Mouse (Mus musculus) spleen, adult 2 months (tissue): Measurements from ENCODE around the gene Pdcd1lg2. TPM values are rescaled to one million over a fixed set of nuclear protein-coding genes. Genes with fewer than 3 reads are reported as not detected.

Experiments
- DNase-seq, 2 experiments: peaks; one replicate each; pipeline versions ENCODE4 v3.0.0 to v3.0.0-alpha.2; 2012 to 2021; ENCODE audit warnings: low spot score in 2 of 2, low read depth in 1 of 2
- H3K27ac ChIP-seq: fragments of 200-500 bp; 2 replicates; pipeline ENCODE4 v1.5.1; 2012; ENCODE audit warnings: low read length, inconsistent platforms; ENCODE audit not compliant: insufficient read depth
- H3K27me3 ChIP-seq: fragments of 200-500 bp; 2 replicates; pipeline ENCODE4 v1.6.1; 2012; ENCODE audit warnings: mild to moderate bottlenecking, moderate library complexity, low read length, inconsistent platforms; ENCODE audit not compliant: control insufficient read depth, insufficient read depth
- H3K36me3 ChIP-seq: fragments of 200-500 bp; 2 replicates; pipeline ENCODE4 v1.6.1; 2012; ENCODE audit warnings: mild to moderate bottlenecking, low read length, inconsistent platforms; ENCODE audit not compliant: control insufficient read depth, insufficient read depth
- H3K4me1 ChIP-seq: fragments of 200-500 bp; 2 replicates; pipeline ENCODE4 v1.6.1; 2011; ENCODE audit warnings: inconsistent platforms; ENCODE audit not compliant: control insufficient read depth, insufficient read depth, insufficient read length
- H3K4me3 ChIP-seq: fragments of 200-500 bp; 2 replicates; pipeline ENCODE4 v1.5.1; 2011; ENCODE audit warnings: mild to moderate bottlenecking, inconsistent platforms; ENCODE audit not compliant: insufficient read depth, insufficient read length; ENCODE audit errors: extremely low read depth
- CTCF ChIP-seq: fragments of 200-500 bp; IDR thresholded peaks from 2 replicates; pipeline ENCODE4 v1.5.1; 2011; ENCODE audit warnings: mild to moderate bottlenecking, inconsistent platforms; ENCODE audit not compliant: insufficient read depth, insufficient read length, insufficient replicate concordance; ENCODE audit errors: extremely low read depth
- POLR2A ChIP-seq: fragments of 200-500 bp; IDR thresholded peaks from 2 replicates; pipeline ENCODE4 v1.6.1; 2011; ENCODE audit warnings: low read depth, low read length, inconsistent platforms
- WGBS: fragments of 180-500 bp; shearing (Covaris S2); methylation state at CpG from one replicate; pipeline ENCODE4 v1.1.7; 2018; 5-methylcytosine and 5-hydroxymethylcytosine counted together
- polyA plus RNA-seq: library from polyadenylated mRNA; depleted of rRNA; stranded (reverse); fragments of >200 nt; gene quantifications from 2 replicates; pipeline ENCODE4 v1.2.3, GENCODE M21; 2012; rRNA removed

Pdcd1lg2 gene
- polyA plus RNA-seq, 1 experiment = 1.0 TPM

DNA sequence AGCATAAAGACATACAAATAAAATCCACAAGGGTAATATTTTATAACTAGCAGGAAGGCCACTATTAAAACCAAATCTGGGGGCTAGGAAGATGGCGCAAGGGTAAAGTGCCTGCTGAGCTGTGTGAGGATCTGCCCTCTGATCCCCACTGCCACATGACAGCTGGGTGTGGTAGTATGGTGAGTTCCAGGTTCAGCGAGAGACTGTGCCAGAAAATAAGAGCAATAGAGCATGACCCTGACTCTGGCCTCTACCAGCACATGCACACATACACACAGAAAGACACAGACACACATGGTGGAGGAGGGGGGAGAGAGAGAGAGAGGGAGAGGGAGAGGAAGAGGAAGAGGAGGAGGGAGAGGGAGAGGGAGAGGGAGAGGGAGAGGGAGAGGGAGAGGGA lies 101.1 kb downstream of the Pdcd1lg2 start:
- no peak for TF ChIP-seq POLR2A

DNA sequence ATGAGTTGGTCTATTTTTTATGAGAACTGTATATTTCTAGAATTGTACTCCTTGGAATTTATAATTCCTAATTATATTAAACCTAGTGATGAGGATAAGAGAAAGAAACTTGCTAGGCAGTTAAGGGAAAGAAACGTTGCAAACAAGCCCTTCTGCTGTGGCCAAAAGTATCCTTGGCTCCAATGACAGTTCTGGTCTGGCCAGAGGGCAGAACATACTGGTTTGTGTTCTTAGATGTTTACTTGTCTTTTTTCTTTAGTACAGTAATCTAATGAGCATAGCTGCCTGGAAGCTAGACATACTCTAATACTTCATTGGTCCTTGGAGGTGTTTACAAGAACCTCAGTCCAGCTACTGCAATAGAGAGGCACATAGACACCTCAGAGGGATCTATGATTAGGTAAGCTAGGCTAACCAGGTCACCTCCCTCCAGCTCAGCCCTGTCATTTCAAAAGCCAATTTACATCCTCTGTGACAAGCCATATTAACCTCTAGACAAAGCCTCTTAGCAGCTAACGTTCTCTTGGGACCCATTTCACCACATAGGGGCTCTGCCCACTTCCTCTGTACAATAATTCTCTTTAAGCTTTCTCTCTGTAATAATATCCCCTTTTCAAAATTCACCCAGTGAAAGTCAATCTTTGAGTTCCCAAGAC lies 102.5 kb downstream of the Pdcd1lg2 start:
- no peaks in the 10 kb centered on the region; the same call in 1 of the 2 replicates for H3K36me3 ChIP-seq
- H3K27ac ChIP-seq = no peak overlapping the region
- WGBS = 39% methylated on average over 2 of the region's 2 CpGs
- no peaks in the 10 kb centered on the region for H3K27me3 ChIP-seq
- DNase-seq = no peak
- no peak for TF ChIP-seq POLR2A
- no peak for TF ChIP-seq CTCF
- no peak overlapping the region for H3K4me3 ChIP-seq
- peaks cover 8% of the 10 kb centered on the region for H3K4me1 ChIP-seq

More for the DNA sequence above, 101.1 kb downstream of the Pdcd1lg2 start:
- Histone ChIP-seq H3K4me1 (peaks cover 8% of the 10 kb centered on the region), H3K27me3 (no peaks in the 10 kb centered on the region), H3K27ac (no peak overlapping the region), H3K36me3 (no peaks in the 10 kb centered on the region; the same call in 1 of the 2 replicates), H3K4me3 (no peak overlapping the region)
- DNase-seq = no peak
- 56% methylated on average over 2 of the region's 2 CpGs for WGBS

DNA sequence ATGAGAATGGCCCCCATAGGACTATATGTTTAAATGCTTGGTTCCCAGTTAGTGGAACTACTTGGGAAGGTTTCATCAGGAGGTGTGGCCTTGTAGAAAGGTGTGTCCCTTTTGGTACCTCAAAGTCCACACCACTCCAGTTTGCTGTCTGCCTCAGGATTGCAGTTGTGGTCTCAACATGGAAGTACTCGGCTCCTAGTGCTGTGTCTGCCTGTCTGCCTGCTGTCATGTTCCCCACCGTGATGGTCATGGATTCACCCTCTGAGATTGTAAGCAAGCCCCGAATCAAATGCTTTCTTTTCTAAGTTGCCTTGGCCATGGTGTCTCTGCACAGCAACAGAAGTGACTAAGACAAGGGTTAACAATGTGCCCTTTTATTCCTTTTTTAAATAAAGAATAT lies 103.4 kb downstream of the Pdcd1lg2 start:
- Histone ChIP-seq H3K36me3 (no peaks in the 10 kb centered on the region; the same call in 1 of the 2 replicates), H3K27me3 (no peaks in the 10 kb centered on the region), H3K4me3 (no peak overlapping the region), H3K4me1 (peaks cover 8% of the 10 kb centered on the region), H3K27ac (no peak overlapping the region)
- TF ChIP-seq POLR2A (no peak), CTCF (no peak)
- 93% methylated on average over 3 of the region's 3 CpGs for WGBS
- no peak for DNase-seq

DNA sequence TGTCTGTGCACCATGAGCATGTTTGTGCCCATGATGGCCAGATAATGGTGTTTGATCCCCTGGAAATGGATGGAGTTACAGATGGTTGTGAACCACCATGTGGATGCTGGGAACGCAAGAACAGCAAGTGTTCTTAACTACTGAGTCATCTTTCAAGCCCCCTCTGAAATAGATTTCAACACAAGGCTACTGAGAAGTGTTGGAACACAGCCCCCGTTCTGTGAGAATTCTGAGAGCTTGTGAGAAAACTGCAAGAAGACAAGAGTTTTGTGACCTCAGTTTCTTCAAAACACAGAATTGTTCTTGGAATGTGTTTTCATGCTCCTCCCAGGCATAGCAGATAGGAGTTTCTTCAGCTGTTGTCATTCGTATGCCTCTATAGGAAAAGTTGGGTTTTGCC lies 104.7 kb downstream of the Pdcd1lg2 start:
- WGBS = 93% methylated on average over 3 of the region's 3 CpGs
- Histone ChIP-seq H3K27me3 (no peaks in the 10 kb centered on the region), H3K4me1 (peaks cover 8% of the 10 kb centered on the region), H3K27ac (no peak overlapping the region), H3K36me3 (no peaks in the 10 kb centered on the region; the same call in 1 of the 2 replicates), H3K4me3 (no peak overlapping the region)
- no peak for TF ChIP-seq CTCF
- TF ChIP-seq POLR2A = no peak
- no peak for DNase-seq

DNA sequence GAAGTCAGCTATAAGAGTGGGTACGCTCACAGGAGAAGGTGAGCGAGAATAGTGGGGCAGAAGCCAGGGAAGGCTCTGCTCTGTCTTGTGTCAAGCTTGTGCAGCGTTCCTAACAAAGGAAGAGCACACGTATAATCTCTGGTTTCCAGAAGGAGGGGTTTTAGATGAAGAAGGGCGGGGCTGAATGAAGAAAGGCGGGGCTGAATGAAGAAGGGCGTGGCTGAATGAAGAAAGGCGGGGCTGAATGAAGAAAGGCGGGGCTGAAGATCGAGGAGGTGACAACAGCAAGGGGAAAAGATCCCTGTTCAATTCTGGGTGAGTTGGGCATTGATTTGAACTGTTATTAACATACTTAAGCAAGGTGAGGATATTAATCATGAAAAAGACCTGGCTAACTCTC lies 105.3 kb downstream of the Pdcd1lg2 start:
- 93% methylated on average over 10 of the region's 10 CpGs for WGBS
- no peak overlapping the region for H3K4me3 ChIP-seq
- DNase-seq = no peak
- no peak overlapping the region for H3K27ac ChIP-seq
- no peaks in the 10 kb centered on the region for H3K27me3 ChIP-seq
- H3K4me1 ChIP-seq = peaks cover 8% of the 10 kb centered on the region
- H3K36me3 ChIP-seq = no peaks in the 10 kb centered on the region; the same call in 1 of the 2 replicates
- TF ChIP-seq CTCF (no peak), POLR2A (no peak)

DNA sequence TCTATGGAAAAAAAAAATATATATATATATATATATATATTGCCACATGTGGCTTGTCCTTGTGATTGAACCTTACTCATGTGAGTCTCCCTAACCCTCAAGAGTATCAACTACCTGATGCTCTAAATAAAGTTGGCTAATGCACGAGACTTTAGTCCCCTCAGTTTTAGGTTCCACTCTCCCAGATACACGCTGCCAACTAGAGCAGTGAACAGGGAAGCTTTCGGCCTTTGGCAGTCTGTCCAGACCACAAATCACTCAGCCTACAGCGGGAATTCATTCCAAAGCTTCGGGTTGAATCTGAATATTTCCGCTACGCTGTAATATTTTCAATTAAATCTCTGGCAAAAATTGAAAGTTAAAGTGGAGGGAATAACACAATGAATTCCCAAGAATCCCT lies 107.7 kb downstream of the Pdcd1lg2 start:
- no peak overlapping the region for H3K4me3 ChIP-seq
- H3K4me1 ChIP-seq = peaks cover under 1% of the 10 kb centered on the region; the same call in 1 of the 2 replicates
- H3K27me3 ChIP-seq = no peaks in the 10 kb centered on the region; the same call in 1 of the 2 replicates
- 88% methylated on average over 7 of the region's 7 CpGs for WGBS
- no peak overlapping the region for H3K27ac ChIP-seq
- H3K36me3 ChIP-seq = no peaks in the 10 kb centered on the region; the same call in 1 of the 2 replicates
- no peak for DNase-seq
- TF ChIP-seq POLR2A = no peak
- TF ChIP-seq CTCF = no peak

DNA sequence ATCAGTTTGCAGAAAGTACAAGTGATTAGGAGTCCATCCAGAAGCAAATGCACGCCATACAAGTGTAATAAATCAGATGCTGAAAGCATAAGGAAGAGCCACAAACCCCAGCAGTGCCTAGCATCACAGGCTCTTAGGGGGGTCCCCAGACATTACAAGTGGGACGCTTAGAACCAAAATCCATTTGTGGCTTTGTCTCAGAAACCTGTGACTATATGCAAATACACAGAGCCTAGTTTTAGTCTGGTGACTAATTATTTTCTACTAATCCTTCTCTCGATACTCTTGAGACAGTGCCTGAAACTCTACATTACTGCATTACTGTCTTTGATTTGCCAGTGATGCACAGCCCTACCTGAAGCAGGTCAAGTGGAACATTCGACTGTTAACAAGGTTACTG lies 108.2 kb downstream of the Pdcd1lg2 start:
- WGBS = 77% methylated on average over 4 of the region's 4 CpGs
- Histone ChIP-seq H3K27ac (no peak overlapping the region), H3K27me3 (no peaks in the 10 kb centered on the region; the same call in 1 of the 2 replicates), H3K36me3 (no peaks in the 10 kb centered on the region; the same call in 1 of the 2 replicates), H3K4me3 (no peak overlapping the region), H3K4me1 (peaks cover 4% of the 10 kb centered on the region)
- no peak for DNase-seq
- TF ChIP-seq POLR2A = no peak
- TF ChIP-seq CTCF = no peak

Other genes with a start within 250 kb of the Pdcd1lg2 start
- gene Jak2, start 159.1 kb upstream of the Pdcd1lg2 start, polyA plus RNA-seq = 7.7 and 8.7 TPM in 2 replicates
- gene Insl6, start 85.6 kb upstream of the Pdcd1lg2 start, polyA plus RNA-seq = 1.5 and 2.1 TPM in 2 replicates
- gene Rln1, start 76.2 kb upstream of the Pdcd1lg2 start, polyA plus RNA-seq = not detected in 2 replicates
- gene Plgrkt, start 43.5 kb upstream of the Pdcd1lg2 start, polyA plus RNA-seq = 55.6 and 63.9 TPM in 2 replicates
- gene Cd274, start 43.5 kb upstream of the Pdcd1lg2 start, polyA plus RNA-seq = 10.4 and 11.0 TPM in 2 replicates
- gene Ric1, start 111.4 kb downstream of the Pdcd1lg2 start, polyA plus RNA-seq = 6.7 and 8.4 TPM in 2 replicates
- 10.7 and 11.4 TPM in 2 replicates for gene Ermp1, start 237.5 kb downstream of the Pdcd1lg2 start, polyA plus RNA-seq